23 mouse cellular contexts compared by ENCODE assay signal in the genomic region with DNA sequence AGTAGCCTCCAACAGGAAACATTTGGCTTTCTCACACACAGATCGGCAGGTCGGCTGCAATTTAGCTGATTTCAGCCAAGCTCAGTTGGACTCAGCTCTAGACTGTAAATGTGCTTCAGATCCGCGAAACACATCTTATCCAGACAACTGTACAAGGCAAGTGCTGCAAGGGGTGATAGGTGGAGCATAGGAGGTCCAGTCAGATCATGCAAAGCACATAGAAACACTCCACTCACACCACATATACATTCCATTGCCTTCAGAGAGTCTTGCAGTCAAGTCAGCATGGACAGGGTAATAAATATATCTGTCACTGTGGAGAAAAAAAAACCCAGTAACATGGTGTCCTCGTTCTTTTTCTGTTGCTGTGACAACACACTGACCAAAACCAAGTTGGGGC.
DNase-seq lines count a peak whose midpoint lies in the region; ATAC-seq and TF ChIP-seq lines count a peak whose summit lies in the region.
"Had no signal": no experiment of that assay in that cellular context is flagged by ENCODE, and none has a peak within 500 bp of the region (broad histone marks: within the 10 kb centered on the region; RNA-seq: fewer than 3 reads in every experiment).

No protein-coding gene starts in this region.

- WGBS in forebrain, embryonic 13.5 days, result 52% methylated on average over 5 of the region's 5 CpGs
- WGBS in forebrain, embryonic 14.5 days, result 62% methylated on average over 5 of the region's 5 CpGs
- 45% methylated on average over 5 of the region's 5 CpGs for WGBS in limb, embryonic 13.5 days
- 66% methylated on average over 5 of the region's 5 CpGs for WGBS in limb, embryonic 10.5 days
- WGBS in lung, postnatal 0 days, result 51% methylated on average over 5 of the region's 5 CpGs

- 0 out of 2 replicates have a peak overlapping the region, but pooled peaks have one; percentile 3 for H3K27ac ChIP-seq in forebrain, embryonic 13.5 days
- no peak overlapping the region for H3K27ac ChIP-seq in forebrain, embryonic 14.5 days (ENCODE audit: low read depth, low read length)
- peak overlapping the region; percentile 22; the same call in 1 of the 2 replicates for H3K27ac ChIP-seq in limb, embryonic 13.5 days
- no peak overlapping the region for H3K27ac ChIP-seq in limb, embryonic 10.5 days
- no peak overlapping the region for H3K27ac ChIP-seq in lung, postnatal 0 days (ENCODE audit: low read length)
- H3K27ac ChIP-seq: embryonic facial prominence, embryonic 10.5 days; hindbrain, embryonic 12.5 days; hindbrain, embryonic 15.5 days had no signal

- ATAC-seq in forebrain, embryonic 13.5 days, result no peak
- ATAC-seq in forebrain, embryonic 14.5 days, result no peak
- no peak for ATAC-seq in limb, embryonic 13.5 days (ENCODE audit: low FRiP score, low read depth)
- peak; percentile 75 for ATAC-seq in lung, postnatal 0 days
- ATAC-seq: CD4-positive, CD25-positive, alpha-beta regulatory T cell, adult 4 months had no signal

- DNase-seq in forebrain, embryonic 14.5 days (ENCODE audit: low spot score), result no peak
- DNase-seq in limb, embryonic 10.5 days (ENCODE audit: low spot score), result no peak
- DNase-seq in lung, postnatal 0 days (ENCODE audit: low spot score), result peak; percentile 55
- no peak for DNase-seq in lung, adult 18-20 months
- DNase-seq in brain, embryonic 14.5 days (ENCODE audit: low read depth), result peak; percentile 18
- no peak for DNase-seq in kidney, postnatal 14 days
- DNase-seq: adrenal gland, adult 2 months; adrenal gland, postnatal 14 days; cerebellum, adult 11-12 months; cerebellum, adult 8-10 months; cerebellum, postnatal 10 days; cerebellum, postnatal 36 days; embryo, embryonic 11 days; gastrocnemius, postnatal 25 days; heart, adult 18-20 months had no signal

- no peak overlapping the region for H3K4me3 ChIP-seq in forebrain, embryonic 13.5 days
- no peak overlapping the region for H3K4me3 ChIP-seq in forebrain, embryonic 14.5 days (ENCODE audit: low read depth, low read length)
- H3K4me3 ChIP-seq in limb, embryonic 13.5 days, result no peak overlapping the region
- no peak overlapping the region for H3K4me3 ChIP-seq in limb, embryonic 10.5 days
- H3K4me3 ChIP-seq in lung, postnatal 0 days (ENCODE audit: low read depth, low read length), result no peak overlapping the region
- H3K4me3 ChIP-seq: embryonic facial prominence, embryonic 10.5 days; embryonic facial prominence, embryonic 13.5 days; erythroblast, embryonic 14.5 days; hindbrain, embryonic 12.5 days; hindbrain, embryonic 15.5 days had no signal

- H3K4me2 ChIP-seq in forebrain, embryonic 13.5 days, result no peak overlapping the region
- H3K4me2 ChIP-seq in forebrain, embryonic 14.5 days (ENCODE audit: low read length), result no peak overlapping the region
- no peak overlapping the region for H3K4me2 ChIP-seq in limb, embryonic 13.5 days (replicated peaks)
- H3K4me2 ChIP-seq in lung, postnatal 0 days (replicated peaks; ENCODE audit: low read depth, low read length), result no peak overlapping the region
- H3K4me2 ChIP-seq: embryonic facial prominence, embryonic 13.5 days; hindbrain, embryonic 12.5 days; hindbrain, embryonic 15.5 days had no signal

- H3K9ac ChIP-seq in forebrain, embryonic 13.5 days, result no peak overlapping the region
- no peak overlapping the region for H3K9ac ChIP-seq in forebrain, embryonic 14.5 days (ENCODE audit: low read length)
- no peak overlapping the region for H3K9ac ChIP-seq in limb, embryonic 13.5 days
- no peak overlapping the region for H3K9ac ChIP-seq in lung, postnatal 0 days (replicated peaks; ENCODE audit: low read depth)
- H3K9ac ChIP-seq: embryonic facial prominence, embryonic 13.5 days; hindbrain, embryonic 12.5 days; hindbrain, embryonic 15.5 days had no signal

- H3K4me1 ChIP-seq in forebrain, embryonic 13.5 days, result peaks cover 50% of the 10 kb centered on the region
- H3K4me1 ChIP-seq in forebrain, embryonic 14.5 days (ENCODE audit: control insufficient read depth, insufficient read depth, low read length), result peaks cover 25% of the 10 kb centered on the region
- peaks cover 43% of the 10 kb centered on the region for H3K4me1 ChIP-seq in limb, embryonic 13.5 days
- H3K4me1 ChIP-seq in limb, embryonic 10.5 days, result peaks cover 20% of the 10 kb centered on the region
- no peaks in the 10 kb centered on the region for H3K4me1 ChIP-seq in lung, postnatal 0 days (ENCODE audit: insufficient read depth, low read depth, low read length)

- H3K9me3 ChIP-seq in forebrain, embryonic 13.5 days (replicated peaks), result no peaks in the 10 kb centered on the region
- H3K9me3 ChIP-seq in forebrain, embryonic 14.5 days (replicated peaks; ENCODE audit: control insufficient read depth, low read length), result no peaks in the 10 kb centered on the region
- no peaks in the 10 kb centered on the region for H3K9me3 ChIP-seq in limb, embryonic 13.5 days
- H3K9me3 ChIP-seq in limb, embryonic 10.5 days (replicated peaks), result no peaks in the 10 kb centered on the region
- H3K9me3 ChIP-seq in lung, postnatal 0 days (ENCODE audit: low read length), result no peaks in the 10 kb centered on the region
- H3K9me3 ChIP-seq: embryonic facial prominence, embryonic 10.5 days; embryonic facial prominence, embryonic 13.5 days; hindbrain, embryonic 12.5 days; hindbrain, embryonic 15.5 days had no signal

- no peak for TF ChIP-seq POLR2A in brain, embryonic 14.5 days (IDR thresholded peaks at IDR 0.05; ENCODE audit: borderline replicate concordance, extremely low read depth, insufficient read depth, insufficient read length, poor library complexity, severe bottlenecking)

- TF ChIP-seq EP300 in lung, postnatal 0 days (IDR thresholded peaks at IDR 0.05), result no peak

- no peaks in the 10 kb centered on the region for H3K36me3 ChIP-seq in forebrain, embryonic 13.5 days (ENCODE audit: poor library complexity, severe bottlenecking)
- H3K36me3 ChIP-seq in forebrain, embryonic 14.5 days (ENCODE audit: control insufficient read depth, insufficient read depth, low read length), result no peaks in the 10 kb centered on the region
- no peaks in the 10 kb centered on the region for H3K36me3 ChIP-seq in limb, embryonic 13.5 days
- H3K36me3 ChIP-seq in limb, embryonic 10.5 days, result no peaks in the 10 kb centered on the region
- no peaks in the 10 kb centered on the region for H3K36me3 ChIP-seq in lung, postnatal 0 days (ENCODE audit: insufficient read depth, low read length)
- H3K36me3 ChIP-seq: embryonic facial prominence, embryonic 10.5 days; embryonic facial prominence, embryonic 13.5 days; hindbrain, embryonic 12.5 days; hindbrain, embryonic 15.5 days had no signal

- TF ChIP-seq CTCF in lung, postnatal 0 days (IDR thresholded peaks at IDR 0.05), result no peak
- TF ChIP-seq CTCF in brain, embryonic 14.5 days (IDR thresholded peaks at IDR 0.05; ENCODE audit: borderline replicate concordance, extremely low read depth, insufficient read depth, insufficient read length), result no peak

- H3K27me3 ChIP-seq in forebrain, embryonic 13.5 days, result no peaks in the 10 kb centered on the region
- H3K27me3 ChIP-seq in forebrain, embryonic 14.5 days (replicated peaks; ENCODE audit: control insufficient read depth, insufficient read depth, low read length), result no peaks in the 10 kb centered on the region
- peaks cover 21% of the 10 kb centered on the region; the same call in 1 of the 2 replicates for H3K27me3 ChIP-seq in limb, embryonic 13.5 days
- peaks cover 98% of the 10 kb centered on the region for H3K27me3 ChIP-seq in limb, embryonic 10.5 days (ENCODE audit: low read depth, poor library complexity, severe bottlenecking)
- no peaks in the 10 kb centered on the region for H3K27me3 ChIP-seq in lung, postnatal 0 days (replicated peaks; ENCODE audit: insufficient read depth, low read length)

Comparison
In these comparisons a context has a peak if more than half of its experiments do, and no peak if none do; other contexts are left out.
1. H3K27ac ChIP-seq: peak in forebrain, embryonic 13.5 days (single experiment) and limb, embryonic 13.5 days (single experiment); none in forebrain, embryonic 14.5 days (single experiment), limb, embryonic 10.5 days (single experiment) and lung, postnatal 0 days (single experiment).
2. DNase-seq: peak in lung, postnatal 0 days (single experiment) and brain, embryonic 14.5 days (single experiment); none in forebrain, embryonic 14.5 days (single experiment), limb, embryonic 10.5 days (single experiment), lung, adult 18-20 months (0 of 2) and kidney, postnatal 14 days (single experiment).